Mouse (Mus musculus) heart, adult 2 months (tissue): Measurements from ENCODE around the gene Galns.

ENCODE experiments used
- CTCF ChIP-seq: fragments of 200-600 bp; IDR thresholded peaks from 2 replicates; pipeline ENCODE4 v1.8.1; 2022; ENCODE audit warnings: antibody characterized with exemption, mild to moderate bottlenecking, moderate library complexity
- POLR2A ChIP-seq: fragments of 200-500 bp; IDR thresholded peaks from 2 replicates; pipeline ENCODE4 v1.6.1; 2011; ENCODE audit warnings: mild to moderate bottlenecking, low read depth, low read length, control low read depth; ENCODE audit not compliant: insufficient read depth

DNA sequence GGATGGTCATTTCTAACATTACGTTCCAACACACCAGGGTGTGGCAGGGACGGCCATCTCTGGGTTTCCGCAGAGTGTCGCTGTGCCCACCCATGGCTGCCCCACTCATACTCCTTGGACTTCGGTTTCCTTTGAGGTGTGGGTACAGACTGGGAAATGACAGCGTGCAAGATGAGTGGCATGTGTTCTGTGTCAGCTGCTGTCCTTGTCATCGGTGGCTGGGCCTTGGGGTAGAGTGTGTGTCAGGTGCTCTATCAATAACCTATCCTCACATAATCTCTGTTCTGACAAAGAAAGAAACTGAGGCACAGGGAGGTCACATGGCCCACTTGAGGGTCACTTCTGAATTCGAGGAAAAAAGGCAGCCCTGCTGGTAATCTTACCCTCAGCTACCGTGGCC is 26.0 kb upstream of the Galns start:
- TF ChIP-seq CTCF (no peak), POLR2A (no peak)
